Mouse (Mus musculus) C2C12 (cell line): ENCODE data around the gene Tomm22. TPM values are rescaled to one million over a fixed set of nuclear protein-coding genes. Genes with fewer than 3 reads are reported as not detected.

Source experiments
- H3K27me3 ChIP-seq: one replicate; pipeline ENCODE4 v1.6.1; 2011; ENCODE audit not compliant: control insufficient read depth, insufficient read depth, insufficient read length
- H3K36me3 ChIP-seq: one replicate; pipeline ENCODE4 v1.6.1; 2011; ENCODE audit not compliant: control insufficient read depth, insufficient read depth
- H3K4me3 ChIP-seq: one replicate; pipeline ENCODE4 v1.5.1; 2011; ENCODE audit warnings: mild to moderate bottlenecking, control low read depth; ENCODE audit not compliant: poor library complexity, insufficient read depth, severe bottlenecking
- H3K79me2 ChIP-seq: one replicate; pipeline ENCODE4 v1.6.1; 2011; ENCODE audit not compliant: control insufficient read depth, insufficient read depth
- H3K79me3 ChIP-seq: one replicate; pipeline ENCODE4 v1.6.1; 2011; ENCODE audit warnings: low read depth, control low read depth
- H3ac ChIP-seq: one replicate; pipeline ENCODE3; 2011; ENCODE audit warnings: low read depth; ENCODE audit not compliant: control insufficient read depth, insufficient read length
- CEBPB ChIP-seq: IDR thresholded peaks from one replicate; pipeline ENCODE4 v1.6.1; 2011; ENCODE audit warnings: low read depth, mild to moderate bottlenecking, control low read depth, moderate library complexity
- CTCF ChIP-seq: IDR thresholded peaks from one replicate; pipeline ENCODE4 v1.5.1; 2011; ENCODE audit not compliant: control insufficient read depth, insufficient read depth, insufficient read length
- FOSL1 ChIP-seq: IDR thresholded peaks from one replicate; pipeline ENCODE4 v1.8.0; 2011; ENCODE audit warnings: mild to moderate bottlenecking, low read length; ENCODE audit not compliant: poor library complexity, insufficient read depth, severe bottlenecking
- MAX ChIP-seq: IDR thresholded peaks from one replicate; pipeline ENCODE4 v1.6.1; 2011; ENCODE audit warnings: mild to moderate bottlenecking, control low read depth
- MYOD1 ChIP-seq: IDR thresholded peaks from one replicate; pipeline ENCODE4 v1.6.1; 2011; ENCODE audit warnings: low read depth; ENCODE audit not compliant: control insufficient read depth, insufficient read length
- MYOG ChIP-seq: IDR thresholded peaks from one replicate; pipeline ENCODE4 v1.6.1; 2011; ENCODE audit not compliant: control insufficient read depth, insufficient read length; ENCODE audit errors: extremely low read depth
- USF1 ChIP-seq: IDR thresholded peaks from one replicate; pipeline ENCODE4 v1.6.1; 2011; ENCODE audit warnings: low read depth, mild to moderate bottlenecking, control low read depth, moderate library complexity
- polyA plus RNA-seq: library from polyadenylated mRNA; unstranded; fragments of >200 nt; fragmentation: generic; extraction: Trizol; gene quantifications from one replicate; pipeline ENCODE4 v1.2.1, GENCODE M21; 2012; ENCODE audit warnings: missing spikeins

Gene Tomm22
- polyA plus RNA-seq, 1 experiment: 171 TPM

DNA sequence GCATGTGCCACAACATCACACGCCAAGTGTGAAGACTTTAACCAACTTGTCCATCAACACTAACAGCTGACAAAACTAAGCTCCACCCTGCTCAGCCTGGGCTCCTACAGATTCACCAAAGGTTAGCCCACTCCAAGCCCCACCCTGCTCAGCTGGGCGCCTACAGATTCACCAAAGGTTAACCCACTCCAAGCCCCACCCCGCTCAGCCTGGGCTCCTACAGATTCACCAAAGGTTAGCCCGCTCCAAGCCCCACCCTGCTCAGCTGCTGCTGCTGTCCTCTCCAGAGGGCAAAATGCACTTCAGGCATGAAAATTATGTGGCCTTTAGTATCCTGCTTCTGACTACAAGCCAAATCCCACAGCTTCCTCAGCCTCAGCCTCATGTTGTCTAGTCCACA lies 11.3 kb downstream of the Tomm22 start:
- peaks cover 91% of the 10 kb centered on the region for H3K79me3 ChIP-seq
- H3K79me2 ChIP-seq: peaks cover 100% of the 10 kb centered on the region
- H3K36me3 ChIP-seq: peaks cover 21% of the 10 kb centered on the region
- no peak overlapping the region for H3ac ChIP-seq
- no peak for TF ChIP-seq MAX
- no peak for TF ChIP-seq CTCF
- TF ChIP-seq MYOD1: no peak
- TF ChIP-seq FOSL1: no peak
- TF ChIP-seq MYOG: no peak
- no peak for TF ChIP-seq USF1
- no peak for TF ChIP-seq CEBPB
- H3K27me3 ChIP-seq: no peaks in the 10 kb centered on the region
- H3K4me3 ChIP-seq: no peak overlapping the region

GRCm38 (mm10) chr15:79683146-79683545 lies 12.5 kb downstream of the Tomm22 start:
- H3K27me3 ChIP-seq: no peaks in the 10 kb centered on the region
- peaks cover 83% of the 10 kb centered on the region for H3K79me3 ChIP-seq
- peak overlapping the region; percentile 26 for H3ac ChIP-seq
- peaks cover 95% of the 10 kb centered on the region for H3K79me2 ChIP-seq
- H3K36me3 ChIP-seq: peaks cover 11% of the 10 kb centered on the region
- no peak for TF ChIP-seq MAX
- no peak for TF ChIP-seq FOSL1
- no peak for TF ChIP-seq USF1
- TF ChIP-seq CEBPB: no peak
- TF ChIP-seq MYOG: no peak
- no peak for TF ChIP-seq CTCF
- no peak for TF ChIP-seq MYOD1
- no peak overlapping the region for H3K4me3 ChIP-seq

GRCm38 (mm10) chr15:79683707-79684465 lies 13.2 kb downstream of the Tomm22 start:
- Histone ChIP-seq H3K4me3 (peak overlapping the region; percentile 8), H3K79me2 (peaks cover 87% of the 10 kb centered on the region), H3K79me3 (peaks cover 78% of the 10 kb centered on the region), H3ac (peak overlapping the region; percentile 67), H3K36me3 (peaks cover 11% of the 10 kb centered on the region), H3K27me3 (no peaks in the 10 kb centered on the region)
- TF ChIP-seq MYOG (no peak), MYOD1 (no peak), USF1 (peak; percentile 67), MAX (peak; percentile 43), CEBPB (no peak), FOSL1 (peak; percentile 46), CTCF (no peak)

- TF ChIP-seq FOSL1 (no peak), MYOG (no peak), CTCF (no peak), MYOD1 (no peak), MAX (no peak), CEBPB (no peak), USF1 (no peak)
- peaks cover 72% of the 10 kb centered on the region for H3K79me3 ChIP-seq
Measured at GRCm38 (mm10) chr15:79684616-79685015, 14.0 kb downstream of the Tomm22 start.

DNA sequence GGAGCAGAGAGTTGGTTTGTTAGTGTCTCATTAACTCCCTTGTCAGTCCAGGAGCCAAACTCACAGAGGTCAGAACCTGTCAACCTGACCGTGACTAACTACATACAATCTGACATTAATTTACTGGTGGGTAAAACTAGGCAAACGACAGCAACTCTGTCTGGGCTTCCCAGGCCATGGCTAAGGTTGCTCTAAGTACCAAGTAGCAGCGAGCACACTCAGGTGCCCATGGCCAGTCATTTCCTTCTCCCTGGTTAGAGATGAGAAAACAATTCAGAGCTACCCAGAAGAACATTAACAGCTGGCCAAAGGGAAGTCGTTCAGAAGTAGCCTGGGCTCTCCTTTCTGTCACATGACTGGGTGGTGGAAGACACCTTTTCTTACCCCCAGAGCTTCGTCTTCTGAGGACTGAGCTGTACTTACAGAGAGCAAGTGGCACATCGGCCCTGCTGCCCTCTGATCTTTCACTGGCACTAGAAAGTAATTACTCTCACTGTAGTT lies 14.5 kb downstream of the Tomm22 start:
- no peaks in the 10 kb centered on the region for H3K27me3 ChIP-seq
- H3ac ChIP-seq: peak overlapping the region; percentile 73
- H3K36me3 ChIP-seq: peaks cover 10% of the 10 kb centered on the region
- H3K79me3 ChIP-seq: peaks cover 68% of the 10 kb centered on the region
- H3K4me3 ChIP-seq: peak overlapping the region; percentile 82
- peaks cover 74% of the 10 kb centered on the region for H3K79me2 ChIP-seq
- TF ChIP-seq MYOD1 (no peak), USF1 (peak; percentile 73)

More at GRCm38 (mm10) chr15:79684616-79685015, 14.0 kb downstream of the Tomm22 start:
- H3K79me2 ChIP-seq: peaks cover 80% of the 10 kb centered on the region
- H3K4me3 ChIP-seq: peak overlapping the region; percentile 82
- peak overlapping the region; percentile 67 for H3ac ChIP-seq
- no peaks in the 10 kb centered on the region for H3K27me3 ChIP-seq
- peaks cover 11% of the 10 kb centered on the region for H3K36me3 ChIP-seq
